Mouse (Mus musculus) ES-E14 (cell line): ENCODE measurements around the gene Kcnk6.

Experiments used
- CHD2 ChIP-seq: IDR thresholded peaks from 2 replicates; pipeline ENCODE4 v1.6.1; 2014; ENCODE audit warnings: mild to moderate bottlenecking, low read depth, low read length, inconsistent platforms
- HCFC1 ChIP-seq: IDR thresholded peaks from 2 replicates; pipeline ENCODE4 v1.6.1; 2012; ENCODE audit warnings: low read length, inconsistent platforms, borderline replicate concordance; ENCODE audit not compliant: insufficient read depth
- MAFK ChIP-seq: IDR thresholded peaks from 2 replicates; pipeline ENCODE4 v1.6.1; 2014; ENCODE audit warnings: mild to moderate bottlenecking, low read depth, low read length, inconsistent platforms; ENCODE audit not compliant: insufficient read depth
- ZC3H11A ChIP-seq: IDR thresholded peaks from 2 replicates; pipeline ENCODE4 v1.6.1; 2012; ENCODE audit warnings: low read depth, mild to moderate bottlenecking, inconsistent platforms, low read length, borderline replicate concordance
- ZNF384 ChIP-seq: IDR thresholded peaks from 2 replicates; pipeline ENCODE4 v1.6.1; 2012; ENCODE audit warnings: low read depth, low read length, inconsistent platforms

DNA sequence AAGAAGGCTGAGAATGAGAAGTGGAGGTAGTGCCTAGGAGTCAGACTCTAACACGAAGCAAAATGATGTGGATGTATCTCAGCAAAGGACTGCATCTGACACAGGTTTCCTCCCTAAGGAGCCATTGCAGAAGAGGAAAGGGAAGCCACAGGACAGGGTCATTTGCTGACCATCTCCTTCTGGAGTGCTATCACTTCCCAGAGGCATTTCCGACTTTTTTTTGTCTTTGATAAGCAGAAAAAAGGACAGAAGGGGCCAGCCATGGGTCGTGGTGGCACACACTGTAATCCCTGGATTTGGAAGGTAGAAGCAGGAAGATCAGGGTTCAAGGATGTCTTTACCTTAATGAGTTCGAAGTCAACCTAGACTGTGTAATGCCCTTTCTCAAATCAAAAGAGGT, 4.3 kb upstream of the Kcnk6 start:
- TF ChIP-seq CHD2, result no peak
- TF ChIP-seq ZC3H11A, result no peak
- TF ChIP-seq HCFC1, result no peak
- no peak for TF ChIP-seq ZNF384
- TF ChIP-seq MAFK, result no peak
